Mouse (Mus musculus) stomach, embryonic 14.5 days (tissue): ENCODE data around the gene Hist1h3i. TPM values are rescaled to one million over a fixed set of nuclear protein-coding genes. Genes with fewer than 3 reads are reported as not detected.
"Not testable (repeated sequence)": the region's sequence is repeated elsewhere in the genome, so short reads cannot be mapped to it uniquely, and the experiment has no call there.

Experiments
- ATAC-seq: fragments of 200-750 bp; cut with Nextera tagmentation; 2 replicates; pipeline ENCODE4 v1.8.0; 2017; ENCODE audit warnings: low read depth, moderate TSS enrichment; ENCODE audit not compliant: insufficient number of reproducible peaks, insufficient read depth, low FRiP score
- H3K27ac ChIP-seq: fragments of 300-500 bp; sonication (generic); 2 replicates; pipeline ENCODE4 v1.5.1; 2014; ENCODE audit warnings: mild to moderate bottlenecking, low read length, moderate library complexity, mixed read lengths
- H3K27me3 ChIP-seq: fragments of 300-500 bp; sonication (generic); 2 replicates; pipeline ENCODE4 v1.6.1; 2014; ENCODE audit warnings: low read length, control low read depth, mixed read lengths; ENCODE audit not compliant: control insufficient read depth, insufficient read depth
- H3K36me3 ChIP-seq: fragments of 300-500 bp; sonication (generic); 2 replicates; pipeline ENCODE4 v1.6.1; 2014; ENCODE audit warnings: mild to moderate bottlenecking, control low read depth, low read length, moderate library complexity, mixed read lengths; ENCODE audit not compliant: control insufficient read depth, insufficient read depth
- H3K4me1 ChIP-seq: fragments of 300-500 bp; sonication (generic); 2 replicates; pipeline ENCODE4 v1.6.1; 2014; ENCODE audit warnings: low read length, control low read depth, mixed read lengths; ENCODE audit not compliant: control insufficient read depth, insufficient read depth
- H3K4me2 ChIP-seq: fragments of 300-500 bp; sonication (generic); replicated peaks from 2 replicates; pipeline ENCODE4 v1.6.1; 2014; ENCODE audit warnings: low read depth, low read length, control low read depth
- H3K4me3 ChIP-seq: fragments of 300-500 bp; sonication (generic); 2 replicates; pipeline ENCODE4 v1.5.1; 2014; ENCODE audit warnings: low read depth, low read length, control low read depth
- H3K9ac ChIP-seq: fragments of 300-500 bp; sonication (generic); replicated peaks from 2 replicates; pipeline ENCODE4 v1.6.1; 2014; ENCODE audit warnings: low read depth, mild to moderate bottlenecking, control low read depth, low read length, moderate library complexity, mixed read lengths
- H3K9me3 ChIP-seq: fragments of 300-500 bp; sonication (generic); 2 replicates; pipeline ENCODE4 v1.6.1; 2016; ENCODE audit warnings: low read depth, low read length, control low read depth; ENCODE audit not compliant: control insufficient read depth
- WGBS: fragments of 180-500 bp; shearing (Covaris S2); extraction: QIAGEN DNeasy Blood & Tissue Kit; methylation state at CpG from one replicate; pipeline ENCODE4 v1.1.7; 2014; 5-methylcytosine and 5-hydroxymethylcytosine counted together
- polyA plus RNA-seq: library from polyadenylated mRNA; unstranded; fragments of >200 nt; fragmentation: Nextera tagmentation; extraction: Ambion mirVana; gene quantifications from 2 replicates; pipeline ENCODE4 v1.2.1, GENCODE M21; 2014

Gene Hist1h3i
- polyA plus RNA-seq, 1 experiment from 2014 or later, result 187 TPM

GRCm38 (mm10) chr13:21786189-21786898 lies 3.2 kb upstream of the Hist1h3i start:
- 3% methylated on average over 8 of the region's 8 CpGs for WGBS
- H3K4me1 ChIP-seq, result peaks cover 24% of the 10 kb centered on the region; the same call in 1 of the 2 replicates
- H3K4me2 ChIP-seq, result peak overlapping the region; percentile 46
- H3K27ac ChIP-seq, result peak overlapping the region; percentile 82
- no peaks in the 10 kb centered on the region for H3K36me3 ChIP-seq
- H3K27me3 ChIP-seq, result no peaks in the 10 kb centered on the region
- H3K9ac ChIP-seq, result peak overlapping the region; percentile 34; the same call in 1 of the 2 replicates
- ATAC-seq, result no peak
- H3K9me3 ChIP-seq, result no peaks in the 10 kb centered on the region
- peak overlapping the region; percentile 29 for H3K4me3 ChIP-seq

GRCm38 (mm10) chr13:21784311-21784710 lies 1.1 kb upstream of the Hist1h3i start:
- H3K9ac ChIP-seq, result peak overlapping the region; percentile 25
- peak overlapping the region; percentile 93 for H3K27ac ChIP-seq
- H3K9me3 ChIP-seq, result no peaks in the 10 kb centered on the region
- ATAC-seq, result no peak
- H3K4me2 ChIP-seq, result peak overlapping the region; percentile 43
- H3K27me3 ChIP-seq, result no peaks in the 10 kb centered on the region
- H3K36me3 ChIP-seq, result no peaks in the 10 kb centered on the region
- WGBS, result 22% methylated on average over 6 of the region's 6 CpGs
- peaks cover 20% of the 10 kb centered on the region; the same call in 1 of the 2 replicates for H3K4me1 ChIP-seq
- H3K4me3 ChIP-seq, result peak overlapping the region; percentile 36

- peak overlapping the region; percentile 25 for H3K9ac ChIP-seq
- peak overlapping the region; percentile 36 for H3K4me3 ChIP-seq
- H3K27me3 ChIP-seq, result no peaks in the 10 kb centered on the region
- H3K9me3 ChIP-seq, result no peaks in the 10 kb centered on the region
- H3K36me3 ChIP-seq, result no peaks in the 10 kb centered on the region
- peak overlapping the region; percentile 43 for H3K4me2 ChIP-seq
- H3K27ac ChIP-seq, result peak overlapping the region; percentile 93
- H3K4me1 ChIP-seq, result peaks cover 20% of the 10 kb centered on the region; the same call in 1 of the 2 replicates
- 1% methylated on average over 9 of the region's 9 CpGs for WGBS
- ATAC-seq, result no peak
Measured at GRCm38 (mm10) chr13:21783734-21784161, 578 bp upstream of the Hist1h3i start.

- H3K4me3 ChIP-seq, result peak overlapping the region; percentile 36
- not testable (repeated sequence) for ATAC-seq, H3K36me3 ChIP-seq, H3K9me3 ChIP-seq, H3K27me3 ChIP-seq
- H3K9ac ChIP-seq, result peak overlapping the region; percentile 58
- peak overlapping the region; percentile 81 for H3K4me2 ChIP-seq
- peak overlapping the region; percentile 93 for H3K27ac ChIP-seq
- under 1% methylated on average over 14 of the region's 35 CpGs for WGBS
- peaks cover 15% of the 10 kb centered on the region; the same call in 1 of the 2 replicates for H3K4me1 ChIP-seq
Measured at GRCm38 (mm10) chr13:21782361-21783254, 562 bp downstream of the Hist1h3i start.

GRCm38 (mm10) chr13:21781639-21782038 lies 1.5 kb downstream of the Hist1h3i start:
- H3K4me3 ChIP-seq, result no peak overlapping the region
- no peaks in the 10 kb centered on the region for H3K36me3 ChIP-seq
- H3K4me1 ChIP-seq, result peaks cover 15% of the 10 kb centered on the region; the same call in 1 of the 2 replicates
- H3K4me2 ChIP-seq, result no peak overlapping the region
- H3K9me3 ChIP-seq, result no peaks in the 10 kb centered on the region
- H3K9ac ChIP-seq, result no peak overlapping the region
- H3K27me3 ChIP-seq, result no peaks in the 10 kb centered on the region
- ATAC-seq, result no peak
- peak overlapping the region; percentile 59; the same call in 1 of the 2 replicates for H3K27ac ChIP-seq
- WGBS, result 89% methylated on average over 1 of the region's 1 CpGs

- Histone ChIP-seq H3K4me1 (peaks cover 13% of the 10 kb centered on the region; the same call in 1 of the 2 replicates), H3K27me3 (no peaks in the 10 kb centered on the region), H3K9ac (no peak overlapping the region), H3K36me3 (no peaks in the 10 kb centered on the region), H3K9me3 (no peaks in the 10 kb centered on the region), H3K4me2 (peak overlapping the region; percentile 98), H3K4me3 (peak overlapping the region; percentile 65), H3K27ac (peak overlapping the region; percentile 97; the same call in 1 of the 2 replicates)
- WGBS, result 41% methylated on average over 6 of the region's 6 CpGs
- ATAC-seq, result no peak
Measured at GRCm38 (mm10) chr13:21781021-21781555, 2.1 kb downstream of the Hist1h3i start.

GRCm38 (mm10) chr13:21779767-21780731 lies 3.1 kb downstream of the Hist1h3i start, which contains the start of gene Hist1h1b:
TSS of gene Hist1h1b (minus strand) at chr13:21780625.
- WGBS, result under 1% methylated on average over 44 of the region's 44 CpGs
- ATAC-seq, result peak; percentile 42; the same call in 1 of the 2 replicates

More at GRCm38 (mm10) chr13:21779767-21780731, 3.1 kb downstream of the Hist1h3i start, which contains the start of gene Hist1h1b:
- H3K27ac ChIP-seq, result peak within 1 kb of the TSS; percentile 97
- peak within 1 kb of the TSS; percentile 65 for H3K4me3 ChIP-seq
- peak within 1 kb of the TSS; percentile 98 for H3K4me2 ChIP-seq
- H3K9ac ChIP-seq, result peak within 1 kb of the TSS; percentile 89
- peaks cover 7% of the 10 kb centered on the region; the same call in 1 of the 2 replicates for H3K4me1 ChIP-seq
- H3K9me3 ChIP-seq, result no peaks in the 10 kb centered on the region
- no peaks in the 10 kb centered on the region for H3K36me3 ChIP-seq
- H3K27me3 ChIP-seq, result no peaks in the 10 kb centered on the region
